Mouse (Mus musculus) liver, adult (tissue): ENCODE results near the gene Stard7.

Source experiments
- GATA4 ChIP-seq: IDR thresholded peaks from 2 replicates; pipeline ENCODE4 v1.6.1; 2014; ENCODE audit warnings: mild to moderate bottlenecking, low read length; ENCODE audit not compliant: insufficient replicate concordance

The Stard7 gene

GRCm38 (mm10) chr2:127333945-127334603, 64.1 kb downstream of the Stard7 start:
- no peak for TF ChIP-seq GATA4

- no peak for TF ChIP-seq GATA4
Observed at GRCm38 (mm10) chr2:127335078-127335541, 65.1 kb downstream of the Stard7 start.

GRCm38 (mm10) chr2:127335767-127336496, 65.9 kb downstream of the Stard7 start, which contains the start of gene Dusp2:
TSS of gene Dusp2 (plus strand) at chr2:127336159.
- no peak for TF ChIP-seq GATA4

GRCm38 (mm10) chr2:127336497-127336832, 66.4 kb downstream of the Stard7 start:
- TF ChIP-seq GATA4 = no peak

- TF ChIP-seq GATA4 = no peak
Observed at GRCm38 (mm10) chr2:127336885-127337284, 66.9 kb downstream of the Stard7 start.

- no peak for TF ChIP-seq GATA4
Observed at GRCm38 (mm10) chr2:127337531-127337930, 67.5 kb downstream of the Stard7 start.

GRCm38 (mm10) chr2:127338012-127338411, 68.0 kb downstream of the Stard7 start:
- no peak for TF ChIP-seq GATA4

- TF ChIP-seq GATA4 = no peak
Observed at GRCm38 (mm10) chr2:127338416-127338815, 68.4 kb downstream of the Stard7 start, which contains the start of gene Astl. TSS of gene Astl (plus strand) at chr2:127338639.

- TF ChIP-seq GATA4 = no peak
Observed at GRCm38 (mm10) chr2:127338833-127339232, 68.8 kb downstream of the Stard7 start.

- no peak for TF ChIP-seq GATA4
Observed at GRCm38 (mm10) chr2:127339262-127339661, 69.2 kb downstream of the Stard7 start.

GRCm38 (mm10) chr2:127341159-127341558, 71.1 kb downstream of the Stard7 start:
- TF ChIP-seq GATA4 = no peak

- TF ChIP-seq GATA4 = no peak
Observed at GRCm38 (mm10) chr2:127346334-127346733, 76.3 kb downstream of the Stard7 start.

- no peak for TF ChIP-seq GATA4
Observed at GRCm38 (mm10) chr2:127347147-127347985, 77.3 kb downstream of the Stard7 start.
